Mouse (Mus musculus): Measurements from ENCODE around the gene Tmem147.

GRCm38 (mm10) chr7:30698101-30698500 lies 31.2 kb downstream of the Tmem147 start:
- TF ChIP-seq CTCF (IDR thresholded peaks at IDR 0.05; ENCODE audit: extremely low read depth, insufficient read depth, low read length) (no peak), POLR2A (IDR thresholded peaks at IDR 0.05; ENCODE audit: extremely low read depth, insufficient read depth, low read length) (no peak)
